Mouse (Mus musculus) retina, postnatal 1 day (tissue): Measurements from ENCODE around the gene Gm7544.

ENCODE experiments used
- DNase-seq: peaks from one replicate; pipeline ENCODE4 v3.0.0-alpha.2; 2012

The Gm7544 gene

GRCm38 (mm10) chr1:82913025-82913424 is 42.8 kb downstream of the Gm7544 start, which contains the start of gene A030005L19Rik:
Gene A030005L19Rik (plus strand): TSS chr1:82913325.
- DNase-seq = no peak

- DNase-seq = peak; percentile 14
Measured at GRCm38 (mm10) chr1:82905886-82906285, 49.9 kb downstream of the Gm7544 start.
